Mouse (Mus musculus): ENCODE measurements around the gene Dhx32. TPM values are rescaled to one million over a fixed set of nuclear protein-coding genes. Genes with fewer than 3 reads are reported as not detected.

Gene Dhx32
- total and polyA plus RNA-seq, 3 experiments, result 25.6 to 27.1 TPM; not detected in 1

GRCm38 (mm10) chr7:133765849-133766243 lies 16.7 kb downstream of the Dhx32 start:
- Histone ChIP-seq H3K27ac (ENCODE audit: control insufficient read depth, low read depth, low read length) (no peak overlapping the region), H3K9ac (ENCODE audit: control insufficient read depth, low read depth, low read length, poor library complexity, severe bottlenecking) (no peak overlapping the region), H3K4me3 (ENCODE audit: control insufficient read depth in 1 of 2, insufficient read depth in 1 of 2, low read depth in 2 of 2, low read length in 2 of 2) (no peak overlapping the region), H3K27me3 (ENCODE audit: control insufficient read depth in 1 of 2, insufficient read depth in 2 of 2, low read length in 2 of 2) (no peaks in the 10 kb centered on the region), H3K79me2 (ENCODE audit: control insufficient read depth, insufficient read depth, low read length, poor library complexity) (no peaks in the 10 kb centered on the region), H3K36me3 (ENCODE audit: control insufficient read depth in 1 of 2, insufficient read depth in 2 of 2, low read length in 2 of 2) (no peaks in the 10 kb centered on the region), H3K4me1 (ENCODE audit: control insufficient read depth in 1 of 2, insufficient read depth in 2 of 2, low read length in 2 of 2) (no peaks in the 10 kb centered on the region), H3K9me3 (replicated peaks; ENCODE audit: insufficient read depth, low read length) (no peaks in the 10 kb centered on the region)
- TF ChIP-seq HCFC1 (IDR thresholded peaks at IDR 0.05; ENCODE audit: low read depth, low read length), result no peak
- TF ChIP-seq ZKSCAN1 (IDR thresholded peaks at IDR 0.05; ENCODE audit: low read depth, low read length), result no peak
- no peak for TF ChIP-seq KAT2A (conservative IDR thresholded peaks at IDR 0.05; ENCODE audit: low read depth, low read length)
- no peak for TF ChIP-seq E2F4 (IDR thresholded peaks at IDR 0.05; ENCODE audit: borderline replicate concordance, low read depth, low read length)
- no peak for TF ChIP-seq POLR2AphosphoS5 (IDR thresholded peaks at IDR 0.05; ENCODE audit: borderline replicate concordance, low read depth, low read length)
- TF ChIP-seq GATA1 (IDR thresholded peaks at IDR 0.05; ENCODE audit: low read depth, low read length), result no peak
- TF ChIP-seq POLR2AphosphoS2 (IDR thresholded peaks at IDR 0.05; ENCODE audit: low read length), result no peak
- TF ChIP-seq MAX (IDR thresholded peaks at IDR 0.05; ENCODE audit: low read length), result no peak
- TF ChIP-seq NELFE (IDR thresholded peaks at IDR 0.05; ENCODE audit: low read depth, low read length), result no peak
- no peak for TF ChIP-seq MAZ (IDR thresholded peaks at IDR 0.05; ENCODE audit: low read depth, low read length)
- no peak for TF ChIP-seq NRF1 (IDR thresholded peaks at IDR 0.05; ENCODE audit: insufficient read depth, low read depth, low read length, poor library complexity, severe bottlenecking)
- no peak for TF ChIP-seq TAL1 (IDR thresholded peaks at IDR 0.05; ENCODE audit: low read length)
- TF ChIP-seq ELF1 (IDR thresholded peaks at IDR 0.05; ENCODE audit: low read depth, low read length), result no peak
- no peak for TF ChIP-seq SIN3A (IDR thresholded peaks at IDR 0.05; ENCODE audit: low read length)
- TF ChIP-seq TBP (IDR thresholded peaks at IDR 0.05; ENCODE audit: low read depth, low read length), result no peak
- TF ChIP-seq UBTF (IDR thresholded peaks at IDR 0.05; ENCODE audit: borderline replicate concordance, insufficient read depth, low read depth, low read length), result no peak
- no peak for TF ChIP-seq MXI1 (IDR thresholded peaks at IDR 0.05; ENCODE audit: low read depth, low read length)
- no peak for DNase-seq (ENCODE audit: low read depth, low spot score)

- Histone ChIP-seq H3K36me3 (ENCODE audit: control insufficient read depth in 1 of 2, insufficient read depth in 2 of 2, low read length in 2 of 2) (no peaks in the 10 kb centered on the region), H3K4me1 (ENCODE audit: control insufficient read depth in 1 of 2, insufficient read depth in 2 of 2, low read length in 2 of 2) (no peaks in the 10 kb centered on the region), H3K79me2 (ENCODE audit: control insufficient read depth, insufficient read depth, low read length, poor library complexity) (no peaks in the 10 kb centered on the region), H3K9me3 (replicated peaks; ENCODE audit: insufficient read depth, low read length) (no peaks in the 10 kb centered on the region), H3K27me3 (ENCODE audit: control insufficient read depth in 1 of 2, insufficient read depth in 2 of 2, low read length in 2 of 2) (no peaks in the 10 kb centered on the region), H3K4me3 (ENCODE audit: control insufficient read depth in 1 of 2, insufficient read depth in 1 of 2, low read depth in 2 of 2, low read length in 2 of 2) (no peak overlapping the region), H3K9ac (ENCODE audit: control insufficient read depth, low read depth, low read length, poor library complexity, severe bottlenecking) (no peak overlapping the region), H3K27ac (ENCODE audit: control insufficient read depth, low read depth, low read length) (no peak overlapping the region)
- no peak for DNase-seq (ENCODE audit: low read depth, low spot score)
- TF ChIP-seq ELF1 (IDR thresholded peaks at IDR 0.05; ENCODE audit: low read depth, low read length) (no peak), ZKSCAN1 (IDR thresholded peaks at IDR 0.05; ENCODE audit: low read depth, low read length) (no peak), SIN3A (IDR thresholded peaks at IDR 0.05; ENCODE audit: low read length) (no peak), BHLHE40 (IDR thresholded peaks at IDR 0.05; ENCODE audit: borderline replicate concordance, low read depth, low read length) (no peak), POLR2AphosphoS5 (IDR thresholded peaks at IDR 0.05; ENCODE audit: borderline replicate concordance, low read depth, low read length) (no peak), SMC3 (IDR thresholded peaks at IDR 0.05; ENCODE audit: low read depth, low read length) (no peak), USF1 (IDR thresholded peaks at IDR 0.05; ENCODE audit: low read depth, low read length) (no peak)
These were observed 17.2 kb downstream of the Dhx32 start for GRCm38 (mm10) chr7:133765240-133765848.

Data from MEL (cell line).